Mouse (Mus musculus): ENCODE data around the gene Swsap1. TPM values are rescaled to one million over a fixed set of nuclear protein-coding genes. Genes with fewer than 3 reads are reported as not detected.

The Swsap1 gene
- polyA plus RNA-seq, 1 experiment = 0.37 TPM

DNA sequence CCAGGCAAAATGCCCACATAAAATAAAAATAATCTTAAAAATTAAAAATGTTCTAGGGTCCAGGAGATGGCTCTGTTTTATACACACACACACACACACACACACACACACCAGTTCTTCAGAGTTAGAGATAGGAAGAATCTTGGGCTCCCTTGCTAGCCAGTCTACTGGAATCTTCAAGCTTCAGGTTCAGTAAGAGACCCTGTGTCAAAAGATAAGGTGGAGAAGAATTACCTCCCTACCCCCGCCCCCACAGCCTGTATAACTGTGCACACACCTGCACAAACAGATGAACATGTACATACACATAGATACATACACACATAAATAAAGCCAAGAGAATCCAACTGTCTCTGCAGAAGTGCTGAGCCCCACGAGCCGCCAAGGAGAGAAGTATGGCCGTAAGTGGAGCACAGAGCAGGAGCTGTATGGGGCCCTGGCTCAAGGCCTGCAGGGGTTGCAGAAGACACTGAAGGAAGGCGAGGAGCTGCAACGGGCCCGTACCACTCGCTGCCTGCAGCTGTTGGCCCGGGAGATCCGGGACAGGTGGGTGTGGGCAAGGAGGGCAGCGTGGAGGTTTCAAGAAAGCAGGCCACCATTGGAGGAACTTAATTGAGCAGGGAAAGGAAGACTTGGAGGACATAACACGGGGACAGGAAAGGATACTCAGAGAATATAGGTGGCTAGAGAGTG is 23.0 kb upstream of the Swsap1 start:
- Histone ChIP-seq H3K4me3 (replicated peaks) (no peak overlapping the region), H3K4me1 (ENCODE audit: control insufficient read depth) (peaks cover 24% of the 10 kb centered on the region), H3K9me3 (ENCODE audit: control insufficient read depth, low read length) (no peaks in the 10 kb centered on the region), H3K36me3 (ENCODE audit: control insufficient read depth) (no peaks in the 10 kb centered on the region), H3K27me3 (ENCODE audit: control insufficient read depth) (peaks cover 25% of the 10 kb centered on the region)
- TF ChIP-seq GATA1 (IDR thresholded peaks at IDR 0.05; ENCODE audit: low read length) (no peak), TAL1 (IDR thresholded peaks at IDR 0.05; ENCODE audit: low read length) (no peak)

DNA sequence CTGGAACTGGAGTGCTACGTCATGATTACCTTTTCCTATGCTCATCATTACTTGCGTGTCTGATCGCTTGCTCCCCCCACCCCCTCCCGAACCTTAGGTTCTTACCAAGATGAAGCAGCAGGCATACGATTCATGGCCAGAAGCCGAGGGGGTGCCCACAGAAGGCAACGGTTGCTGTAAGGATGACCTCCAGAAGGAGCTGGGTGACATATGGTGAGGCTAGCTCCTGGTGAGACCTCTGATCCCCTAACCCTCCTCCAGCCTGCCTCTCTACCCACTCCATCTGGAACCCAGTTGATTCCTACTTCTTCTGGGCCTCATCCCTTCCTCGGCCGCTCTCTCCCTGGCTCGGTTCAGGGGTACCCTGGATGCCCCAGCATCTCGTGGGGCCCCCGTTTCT is 21.5 kb upstream of the Swsap1 start:
- no peaks in the 10 kb centered on the region for H3K36me3 ChIP-seq (ENCODE audit: control insufficient read depth)
- H3K27me3 ChIP-seq (ENCODE audit: control insufficient read depth) = peaks cover 25% of the 10 kb centered on the region
- TF ChIP-seq TAL1 (IDR thresholded peaks at IDR 0.05; ENCODE audit: low read length) (no peak), GATA1 (IDR thresholded peaks at IDR 0.05; ENCODE audit: low read length) (no peak)
- H3K9me3 ChIP-seq (ENCODE audit: control insufficient read depth, low read length) = no peaks in the 10 kb centered on the region
- H3K4me1 ChIP-seq (ENCODE audit: control insufficient read depth) = peaks cover 22% of the 10 kb centered on the region
- no peak overlapping the region for H3K4me3 ChIP-seq (replicated peaks)

DNA sequence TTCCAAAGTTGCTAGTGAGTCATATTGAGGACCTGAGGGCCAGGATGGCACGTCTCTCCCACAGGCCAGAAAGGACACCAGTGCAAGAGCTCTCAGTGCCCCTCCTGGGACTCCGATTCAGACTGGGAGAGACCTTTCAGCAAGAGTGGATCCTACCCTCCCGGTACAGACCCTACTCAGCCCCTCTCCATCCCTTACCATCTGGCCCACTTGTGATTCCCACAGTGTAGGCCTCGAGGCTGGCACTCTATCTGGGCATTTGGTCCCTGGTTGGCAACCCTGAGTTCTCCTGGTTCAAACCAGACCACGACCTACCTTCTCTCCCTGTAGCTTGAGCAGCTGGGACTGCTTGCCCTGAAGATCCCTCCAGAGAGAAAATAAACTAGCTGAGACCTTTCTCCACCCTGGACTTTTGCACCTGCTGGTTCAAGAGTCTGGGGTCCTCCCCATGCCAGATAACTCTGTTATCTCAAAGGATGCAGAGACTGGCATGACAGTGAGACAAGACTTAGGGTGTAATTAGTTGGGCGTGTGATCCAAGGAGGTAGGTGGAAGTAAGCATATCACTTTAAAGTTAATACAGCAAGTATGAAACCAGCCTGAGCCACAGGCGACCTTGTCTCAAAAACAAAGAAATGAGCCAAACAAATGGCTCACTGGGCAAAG is 20.0 kb upstream of the Swsap1 start:
- peaks cover 22% of the 10 kb centered on the region for H3K4me1 ChIP-seq (ENCODE audit: control insufficient read depth)
- H3K27me3 ChIP-seq (ENCODE audit: control insufficient read depth) = peaks cover 25% of the 10 kb centered on the region
- H3K4me3 ChIP-seq (replicated peaks) = no peak overlapping the region
- no peaks in the 10 kb centered on the region for H3K9me3 ChIP-seq (ENCODE audit: control insufficient read depth, low read length)
- no peaks in the 10 kb centered on the region for H3K36me3 ChIP-seq (ENCODE audit: control insufficient read depth)
- TF ChIP-seq TAL1 (IDR thresholded peaks at IDR 0.05; ENCODE audit: low read length) = no peak
- TF ChIP-seq GATA1 (IDR thresholded peaks at IDR 0.05; ENCODE audit: low read length) = no peak

DNA sequence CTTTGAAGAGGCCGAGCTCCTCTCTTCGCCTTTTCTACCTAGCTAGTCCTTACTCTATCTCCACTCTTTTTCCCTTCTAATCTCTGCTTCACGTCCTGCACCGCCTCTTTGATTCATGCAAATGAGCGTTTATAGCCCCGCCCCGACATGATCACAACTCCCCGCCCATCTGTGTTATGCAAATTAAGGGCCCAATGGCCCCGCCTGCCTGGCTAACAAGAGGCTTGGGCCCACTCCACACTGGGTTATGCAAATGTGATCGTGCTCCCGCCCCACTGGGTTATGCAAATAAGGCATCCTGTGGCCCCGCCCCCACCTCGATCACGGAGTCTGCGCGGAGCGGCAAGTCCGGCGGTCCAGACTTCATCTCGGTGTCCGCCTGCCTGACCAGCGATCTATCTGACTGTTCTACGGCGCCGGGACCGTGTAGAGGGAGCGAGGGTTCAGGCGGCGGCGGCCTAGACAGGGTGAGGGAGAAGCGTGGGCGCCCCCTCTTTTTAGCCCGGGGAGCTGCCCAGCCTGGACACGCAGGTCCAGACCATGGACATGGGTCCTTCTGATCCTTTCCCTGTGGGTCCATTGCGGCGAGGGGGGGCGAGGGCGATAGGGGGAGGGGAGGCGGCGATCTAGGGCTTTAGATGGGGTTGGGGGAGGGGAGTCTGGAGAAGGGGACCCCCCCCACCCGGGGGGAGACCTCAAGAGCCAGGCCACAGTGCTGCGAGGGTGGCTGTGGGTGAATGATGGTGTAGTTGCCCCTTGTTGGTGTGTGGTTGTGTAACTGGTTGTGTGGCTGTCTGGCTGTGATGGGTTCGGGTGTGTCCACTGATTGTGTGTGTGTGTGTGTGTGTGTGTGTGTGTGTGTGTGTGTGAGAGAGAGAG is 18.6 kb upstream of the Swsap1 start, which contains the start of gene Plppr2:
Gene Plppr2 (plus strand): TSS at position 342 of the 879 bp plus-strand sequence.
- Histone ChIP-seq H3K27me3 (ENCODE audit: control insufficient read depth) (peaks cover 25% of the 10 kb centered on the region), H3K4me3 (replicated peaks) (peak within 1 kb of the TSS; percentile 52), H3K9me3 (ENCODE audit: control insufficient read depth, low read length) (no peaks in the 10 kb centered on the region), H3K36me3 (ENCODE audit: control insufficient read depth) (no peaks in the 10 kb centered on the region), H3K4me1 (ENCODE audit: control insufficient read depth) (peaks cover 22% of the 10 kb centered on the region)
- TF ChIP-seq TAL1 (IDR thresholded peaks at IDR 0.05; ENCODE audit: low read length) (no peak), GATA1 (IDR thresholded peaks at IDR 0.05; ENCODE audit: low read length) (no peak)

DNA sequence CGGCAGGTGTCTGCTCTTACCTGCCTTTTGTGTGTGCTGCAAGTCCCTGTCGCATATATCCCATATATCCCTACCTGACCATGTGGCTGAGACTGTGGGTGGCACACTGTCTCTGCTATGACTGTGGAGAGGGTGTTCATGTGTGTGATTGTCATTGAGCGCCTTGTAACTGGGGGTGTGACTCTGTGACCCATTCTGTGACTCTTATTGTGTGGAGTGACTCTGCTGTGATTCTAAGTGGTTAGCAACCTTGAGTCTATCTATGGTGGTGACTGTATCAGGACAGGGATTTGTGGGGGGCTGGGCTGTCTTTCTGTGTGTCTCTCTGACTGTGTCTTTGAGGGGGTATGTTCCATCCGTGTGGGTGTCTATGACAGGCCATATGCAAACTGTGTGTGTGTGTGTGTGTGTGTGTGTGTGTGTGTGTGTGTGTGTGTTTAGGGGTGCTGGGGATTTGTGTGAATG is 17.8 kb upstream of the Swsap1 start:
- H3K4me3 ChIP-seq (replicated peaks) = no peak overlapping the region
- no peaks in the 10 kb centered on the region for H3K36me3 ChIP-seq (ENCODE audit: control insufficient read depth)
- H3K9me3 ChIP-seq (ENCODE audit: control insufficient read depth, low read length) = no peaks in the 10 kb centered on the region
- H3K4me1 ChIP-seq (ENCODE audit: control insufficient read depth) = peaks cover 19% of the 10 kb centered on the region
- H3K27me3 ChIP-seq (ENCODE audit: control insufficient read depth) = peaks cover 25% of the 10 kb centered on the region
- no peak for TF ChIP-seq GATA1 (IDR thresholded peaks at IDR 0.05; ENCODE audit: low read length)
- TF ChIP-seq TAL1 (IDR thresholded peaks at IDR 0.05; ENCODE audit: low read length) = no peak

DNA sequence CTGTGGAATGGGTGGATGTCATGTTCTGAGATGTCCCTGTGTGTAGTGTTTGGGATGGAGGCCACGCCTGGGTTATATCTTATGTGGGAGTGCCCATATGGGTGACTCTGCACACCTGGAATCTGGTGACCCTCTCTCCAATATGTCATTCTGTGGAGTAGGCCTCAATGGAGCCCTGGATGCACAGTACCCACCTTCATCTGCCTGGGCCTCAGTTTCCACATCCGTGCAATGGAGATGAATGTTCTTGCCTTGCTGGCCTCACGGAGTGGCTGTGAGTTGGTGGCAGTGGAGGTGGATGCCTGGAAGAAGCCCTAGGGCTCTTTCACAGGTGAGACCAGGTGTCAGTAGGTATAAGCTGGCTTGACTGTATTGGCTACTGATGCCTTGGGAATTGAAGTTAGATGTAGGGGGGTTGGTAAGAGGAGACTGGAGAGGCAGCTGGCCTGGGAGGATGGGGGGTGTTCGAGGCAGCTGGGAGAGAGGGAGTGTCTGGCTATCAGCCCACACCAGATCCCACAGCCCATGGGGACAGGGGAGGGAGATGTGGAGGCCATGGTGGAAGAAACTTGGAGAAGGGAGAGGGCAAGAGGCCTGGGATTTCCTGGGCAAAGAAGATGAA is 17.2 kb upstream of the Swsap1 start:
- Histone ChIP-seq H3K4me1 (ENCODE audit: control insufficient read depth) (peaks cover 14% of the 10 kb centered on the region), H3K27me3 (ENCODE audit: control insufficient read depth) (peaks cover 26% of the 10 kb centered on the region), H3K36me3 (ENCODE audit: control insufficient read depth) (no peaks in the 10 kb centered on the region), H3K4me3 (replicated peaks) (no peak overlapping the region), H3K9me3 (ENCODE audit: control insufficient read depth, low read length) (peaks cover 3% of the 10 kb centered on the region)
- TF ChIP-seq TAL1 (IDR thresholded peaks at IDR 0.05; ENCODE audit: low read length) (no peak), GATA1 (IDR thresholded peaks at IDR 0.05; ENCODE audit: low read length) (no peak)

DNA sequence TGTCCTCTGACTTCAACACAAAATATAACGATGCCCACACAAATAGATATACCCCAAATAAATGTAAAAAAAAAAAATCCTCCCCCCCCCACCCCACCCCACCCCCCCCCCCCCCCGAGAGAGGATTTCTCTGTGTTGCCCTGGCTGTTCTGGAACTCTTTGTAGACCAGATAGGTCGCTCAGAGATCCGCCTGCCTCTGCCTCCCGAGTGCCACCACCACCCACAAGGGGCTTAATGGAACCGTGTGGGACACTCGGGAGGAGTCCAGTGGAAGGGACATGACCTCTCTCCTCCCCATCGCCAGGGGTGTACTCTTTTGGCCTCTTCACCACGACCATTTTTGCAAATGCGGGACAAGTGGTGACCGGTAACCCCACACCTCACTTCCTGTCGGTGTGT is 12.5 kb upstream of the Swsap1 start:
- Histone ChIP-seq H3K4me1 (ENCODE audit: control insufficient read depth) (peaks cover 16% of the 10 kb centered on the region), H3K27me3 (ENCODE audit: control insufficient read depth) (peaks cover 26% of the 10 kb centered on the region), H3K4me3 (replicated peaks) (no peak overlapping the region), H3K36me3 (ENCODE audit: control insufficient read depth) (no peaks in the 10 kb centered on the region), H3K9me3 (ENCODE audit: control insufficient read depth, low read length) (peaks cover 8% of the 10 kb centered on the region)
- no peak for TF ChIP-seq GATA1 (IDR thresholded peaks at IDR 0.05; ENCODE audit: low read length)
- TF ChIP-seq TAL1 (IDR thresholded peaks at IDR 0.05; ENCODE audit: low read length) = no peak

DNA sequence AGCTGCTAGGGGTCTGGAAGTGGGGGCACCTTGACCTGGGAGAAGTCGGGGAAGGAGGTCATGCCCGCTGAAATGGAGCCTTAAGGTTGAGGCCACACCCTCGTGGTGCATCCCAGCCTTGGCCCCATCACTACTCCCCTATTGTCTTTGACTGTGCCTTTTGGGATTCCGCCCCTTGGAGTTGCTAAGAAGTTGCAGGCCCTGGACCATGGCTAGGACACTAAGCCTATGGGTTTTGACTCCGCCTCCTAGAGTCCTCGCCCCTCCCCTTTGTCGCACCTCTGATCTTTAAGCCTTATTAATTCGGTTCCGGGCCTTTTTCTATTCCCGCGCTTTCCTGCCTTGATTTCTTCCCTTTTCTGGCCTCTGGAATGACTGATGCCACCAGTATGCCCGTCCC is 11.9 kb upstream of the Swsap1 start:
- H3K27me3 ChIP-seq (ENCODE audit: control insufficient read depth) = peaks cover 32% of the 10 kb centered on the region
- no peak overlapping the region for H3K4me3 ChIP-seq (replicated peaks)
- peaks cover 8% of the 10 kb centered on the region for H3K9me3 ChIP-seq (ENCODE audit: control insufficient read depth, low read length)
- no peak for TF ChIP-seq GATA1 (IDR thresholded peaks at IDR 0.05; ENCODE audit: low read length)
- TF ChIP-seq TAL1 (IDR thresholded peaks at IDR 0.05; ENCODE audit: low read length) = no peak
- peaks cover 16% of the 10 kb centered on the region for H3K4me1 ChIP-seq (ENCODE audit: control insufficient read depth)
- H3K36me3 ChIP-seq (ENCODE audit: control insufficient read depth) = no peaks in the 10 kb centered on the region
